Comparison of ENCODE assay signal across 14 mouse cellular contexts in the genomic region with DNA sequence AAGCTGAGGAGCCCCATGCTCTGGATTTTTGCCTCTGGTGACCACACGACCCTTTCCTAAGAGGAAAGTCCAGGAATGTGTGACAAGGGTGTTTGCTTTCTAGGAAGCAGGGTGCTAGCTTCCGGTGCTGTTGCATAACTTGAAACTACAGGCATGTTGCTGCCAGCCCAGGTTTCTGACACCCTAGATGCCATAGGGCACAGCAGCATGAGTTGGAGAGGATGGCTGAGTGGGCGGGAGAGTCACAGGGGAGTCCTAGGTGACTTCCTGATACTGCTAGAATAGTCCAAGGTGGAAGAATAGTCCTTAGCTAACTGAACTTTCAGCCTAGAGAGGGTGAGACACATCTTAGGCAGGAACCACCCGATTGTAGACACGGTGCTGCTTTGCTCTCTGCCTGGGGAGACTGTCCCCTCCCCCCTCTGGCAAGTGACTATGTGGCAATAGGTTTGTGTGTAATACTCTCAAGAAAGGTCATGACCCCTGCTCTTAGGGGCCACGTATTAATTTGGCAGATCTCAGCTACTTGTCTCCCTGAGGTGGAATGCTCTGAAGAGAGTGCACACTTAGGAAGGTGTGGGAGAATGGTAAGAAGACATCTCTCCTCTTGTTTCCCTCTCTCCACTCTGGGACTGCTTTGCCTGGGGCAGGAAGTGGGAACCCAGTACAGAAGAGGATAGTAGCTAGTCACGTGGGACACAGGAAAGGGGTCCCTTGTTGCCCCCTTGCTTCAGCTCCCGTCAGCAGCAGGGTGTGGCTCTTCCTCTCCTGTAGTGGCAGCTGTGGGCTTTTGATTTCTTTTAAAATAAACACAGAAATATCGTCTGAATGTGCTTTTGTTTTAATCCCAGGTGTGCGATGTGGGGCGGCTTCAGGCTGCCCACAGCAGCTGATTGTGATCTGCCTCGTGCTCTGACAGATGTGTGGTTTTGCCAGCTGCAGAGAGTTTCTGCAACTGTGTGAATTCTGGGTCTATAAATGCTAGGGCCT. TPM values are rescaled to one million over a fixed set of nuclear protein-coding genes. Genes with fewer than 3 reads are reported as not detected.
DNase-seq lines count a peak whose midpoint lies in the region; ATAC-seq and TF ChIP-seq lines count a peak whose summit lies in the region.
"Had no signal": no experiment of that assay in that cellular context is flagged by ENCODE, and none has a peak within 500 bp of the region (broad histone marks: within the 10 kb centered on the region; RNA-seq: fewer than 3 reads in every experiment).

No protein-coding gene starts in this region.

- no peak overlapping the region for H3K9ac ChIP-seq in kidney, embryonic 16.5 days (replicated peaks; ENCODE audit: low read length)
- no peak overlapping the region for H3K9ac ChIP-seq in intestine, postnatal 0 days (ENCODE audit: low read depth, low read length)
- no peak overlapping the region for H3K9ac ChIP-seq in hindbrain, embryonic 16.5 days (ENCODE audit: low read depth, low read length)

- TF ChIP-seq CTCF in intestine, postnatal 0 days (IDR thresholded peaks at IDR 0.05; ENCODE audit: low read depth), result no peak

- peaks cover 14% of the 10 kb centered on the region for H3K4me1 ChIP-seq in kidney, embryonic 16.5 days (ENCODE audit: insufficient read depth, low read length)
- H3K4me1 ChIP-seq in intestine, postnatal 0 days (replicated peaks; ENCODE audit: control insufficient read depth, insufficient read depth, low read length), result peaks cover 2% of the 10 kb centered on the region; the same call in 1 of the 2 replicates
- H3K4me1 ChIP-seq in hindbrain, embryonic 16.5 days (ENCODE audit: control insufficient read depth, insufficient read depth, low read depth, low read length), result peaks cover 8% of the 10 kb centered on the region

- no peak for ATAC-seq in kidney, embryonic 16.5 days (ENCODE audit: low FRiP score, low TSS enrichment)
- ATAC-seq in intestine, postnatal 0 days, result peak; percentile 36
- no peak for ATAC-seq in hindbrain, embryonic 16.5 days

- no peaks in the 10 kb centered on the region; the same call in 1 of the 2 replicates for H3K9me3 ChIP-seq in kidney, embryonic 16.5 days (ENCODE audit: low read length)
- H3K9me3 ChIP-seq in intestine, postnatal 0 days (ENCODE audit: control insufficient read depth), result no peaks in the 10 kb centered on the region
- no peaks in the 10 kb centered on the region for H3K9me3 ChIP-seq in hindbrain, embryonic 16.5 days (ENCODE audit: control insufficient read depth, low read length)
- H3K9me3 ChIP-seq: G1E had no signal

- H3K27me3 ChIP-seq in kidney, embryonic 16.5 days (ENCODE audit: insufficient read depth, low read length), result peaks cover 41% of the 10 kb centered on the region
- H3K27me3 ChIP-seq in intestine, postnatal 0 days (replicated peaks; ENCODE audit: control insufficient read depth, insufficient read depth, low read length), result peaks cover 8% of the 10 kb centered on the region; the same call in 1 of the 2 replicates
- H3K27me3 ChIP-seq in hindbrain, embryonic 16.5 days (replicated peaks; ENCODE audit: control insufficient read depth, insufficient read depth, low read length), result peaks cover 25% of the 10 kb centered on the region

- no peak overlapping the region for H3K27ac ChIP-seq in kidney, embryonic 16.5 days (ENCODE audit: low read length)
- H3K27ac ChIP-seq in intestine, postnatal 0 days (ENCODE audit: low read depth, low read length), result peak overlapping the region; percentile 67
- no peak overlapping the region for H3K27ac ChIP-seq in hindbrain, embryonic 16.5 days (ENCODE audit: low read depth, low read length)

- peaks cover 14% of the 10 kb centered on the region for H3K36me3 ChIP-seq in kidney, embryonic 16.5 days (ENCODE audit: insufficient read depth, low read length)
- peaks cover 35% of the 10 kb centered on the region for H3K36me3 ChIP-seq in intestine, postnatal 0 days (ENCODE audit: control insufficient read depth, insufficient read depth)
- peaks cover 15% of the 10 kb centered on the region for H3K36me3 ChIP-seq in hindbrain, embryonic 16.5 days (ENCODE audit: control insufficient read depth, insufficient read depth, low read length)

- 58% methylated on average over 12 of the region's 12 CpGs for WGBS in kidney, embryonic 16.5 days
- 25% methylated on average over 12 of the region's 12 CpGs for WGBS in intestine, postnatal 0 days
- WGBS in hindbrain, embryonic 16.5 days, result 80% methylated on average over 12 of the region's 12 CpGs

- no peak overlapping the region for H3K4me2 ChIP-seq in kidney, embryonic 16.5 days (replicated peaks; ENCODE audit: low read depth, low read length)
- H3K4me2 ChIP-seq in intestine, postnatal 0 days (replicated peaks; ENCODE audit: low read depth), result no peak overlapping the region
- H3K4me2 ChIP-seq in hindbrain, embryonic 16.5 days (ENCODE audit: low read length), result no peak overlapping the region

- peak; percentile 27 to 31 for DNase-seq in kidney, postnatal 36 days
- peak; percentile 61 to 63 for DNase-seq in lung, postnatal 4 days
- DNase-seq in thymus, postnatal 36 days, result peak; percentile 56 to 79
- no peak for DNase-seq in spleen, postnatal 10 days (ENCODE audit: low spot score in 2 of 2)
- no peak for DNase-seq in B cell, adult 2 months
- DNase-seq: cerebellum, postnatal 10 days; gastrocnemius, postnatal 36 days; kidney, adult 9 months had no signal

- H3K4me3 ChIP-seq in kidney, embryonic 16.5 days (ENCODE audit: low read length), result no peak overlapping the region
- H3K4me3 ChIP-seq in intestine, postnatal 0 days (ENCODE audit: low read depth, low read length), result no peak overlapping the region
- H3K4me3 ChIP-seq in hindbrain, embryonic 16.5 days (ENCODE audit: low read length), result no peak overlapping the region
- H3K4me3 ChIP-seq: erythroblast, embryonic 14.5 days had no signal

RNA-seq across cellular contexts. Expression of gene Snai3, which starts 3.4 kb away (rescaled TPM):
- 0.75 and 0.77 TPM in 2 replicates for polyA plus RNA-seq in kidney, embryonic 16.5 days (2015; fragmentation: Nextera tagmentation; extraction: Ambion mirVana)
- 0.33 and 0.46 TPM in 2 replicates for polyA plus RNA-seq in intestine, postnatal 0 days (2015; fragmentation: Nextera tagmentation; extraction: Ambion mirVana)
- polyA plus RNA-seq in hindbrain, embryonic 16.5 days (2015; fragmentation: Nextera tagmentation; extraction: Ambion mirVana), result 0.12 TPM in 1 of 2 replicates, not detected in the other
- polyA plus RNA-seq: erythroblast, embryonic 14.5 days; G1E; neural tube, embryonic 11.5 days had no signal

RNA-seq across cellular contexts. Expression of gene Rnf166, which starts 11.9 kb away (rescaled TPM):
- polyA plus RNA-seq in kidney, embryonic 16.5 days (2015; fragmentation: Nextera tagmentation; extraction: Ambion mirVana), result 39.3 and 46.0 TPM in 2 replicates
- polyA plus RNA-seq in intestine, postnatal 0 days (2015; fragmentation: Nextera tagmentation; extraction: Ambion mirVana), result 22.7 and 22.8 TPM in 2 replicates
- polyA plus RNA-seq in hindbrain, embryonic 16.5 days (2015; fragmentation: Nextera tagmentation; extraction: Ambion mirVana), result 30.9 and 32.5 TPM in 2 replicates

RNA-seq across cellular contexts. Expression of gene Ctu2, which starts 12.0 kb away (rescaled TPM):
- polyA plus RNA-seq in kidney, embryonic 16.5 days (2015; fragmentation: Nextera tagmentation; extraction: Ambion mirVana), result 46.5 and 48.0 TPM in 2 replicates
- polyA plus RNA-seq in intestine, postnatal 0 days (2015; fragmentation: Nextera tagmentation; extraction: Ambion mirVana), result 22.4 and 26.4 TPM in 2 replicates
- 78.5 and 85.1 TPM in 2 replicates for polyA plus RNA-seq in hindbrain, embryonic 16.5 days (2015; fragmentation: Nextera tagmentation; extraction: Ambion mirVana)

RNA-seq across cellular contexts. Expression of gene Mvd, which starts 20.7 kb away (rescaled TPM):
- polyA plus RNA-seq in kidney, embryonic 16.5 days (2015; fragmentation: Nextera tagmentation; extraction: Ambion mirVana), result 36.4 and 36.6 TPM in 2 replicates
- 18.7 and 19.2 TPM in 2 replicates for polyA plus RNA-seq in intestine, postnatal 0 days (2015; fragmentation: Nextera tagmentation; extraction: Ambion mirVana)
- 70.1 and 87.7 TPM in 2 replicates for polyA plus RNA-seq in hindbrain, embryonic 16.5 days (2015; fragmentation: Nextera tagmentation; extraction: Ambion mirVana)

RNA-seq across cellular contexts. Expression of gene Cyba, which starts 31.2 kb away (rescaled TPM):
- polyA plus RNA-seq in kidney, embryonic 16.5 days (2015; fragmentation: Nextera tagmentation; extraction: Ambion mirVana), result 385 and 421 TPM in 2 replicates
- 292 and 312 TPM in 2 replicates for polyA plus RNA-seq in intestine, postnatal 0 days (2015; fragmentation: Nextera tagmentation; extraction: Ambion mirVana)
- 38.3 and 41.6 TPM in 2 replicates for polyA plus RNA-seq in hindbrain, embryonic 16.5 days (2015; fragmentation: Nextera tagmentation; extraction: Ambion mirVana)

Comparison
In these comparisons a context has a peak if more than half of its experiments do, and no peak if none do; other contexts are left out.
1. DNase-seq: peak in kidney, postnatal 36 days (2 of 2), lung, postnatal 4 days (2 of 2) and thymus, postnatal 36 days (2 of 2); none in spleen, postnatal 10 days (0 of 2) and B cell, adult 2 months (0 of 2).